Mouse (Mus musculus) lung, postnatal 0 days (tissue): ENCODE results near the gene Mta3.

Experiments used
- CTCF ChIP-seq: IDR thresholded peaks from 2 replicates; pipeline ENCODE4 v1.5.1; 2016; ENCODE audit warnings: antibody characterized with exemption, mild to moderate bottlenecking
- EP300 ChIP-seq: IDR thresholded peaks from 2 replicates; pipeline ENCODE4 v1.6.1; 2016; ENCODE audit warnings: antibody characterized with exemption, mild to moderate bottlenecking, control low read depth

DNA sequence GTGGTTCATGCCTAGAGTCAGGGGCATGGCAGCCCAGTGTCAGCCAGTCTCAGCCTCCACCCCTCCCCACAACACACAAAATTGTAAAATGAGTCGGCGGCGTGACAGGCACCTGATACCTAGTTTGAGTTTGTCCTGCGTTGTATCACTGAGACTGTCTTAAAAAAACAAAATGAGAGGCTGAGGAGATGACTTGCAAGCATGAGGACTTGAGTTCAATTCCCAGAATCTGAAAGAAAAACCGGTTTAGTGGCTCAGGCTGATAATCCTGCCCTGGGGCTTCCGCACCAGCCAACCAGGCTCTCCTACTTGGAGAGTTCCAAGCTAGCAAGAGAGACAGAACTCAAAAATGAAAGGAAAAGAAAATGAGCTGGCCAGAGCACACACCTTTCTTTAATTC is 2.9 kb downstream of the Mta3 start:
- TF ChIP-seq CTCF, result no peak
- TF ChIP-seq EP300, result no peak
